11 mouse cellular contexts compared by ENCODE assay signal in genomic region chr1:39839217-39839616, GRCm38 (mm10). TPM values are rescaled to one million over a fixed set of nuclear protein-coding genes. Genes with fewer than 3 reads are reported as not detected.
DNase-seq lines count a peak whose midpoint lies in the region; ATAC-seq lines count a peak whose summit lies in the region.
"Had no signal": no experiment of that assay in that cellular context is flagged by ENCODE, and none has a peak within 500 bp of the region (broad histone marks: within the 10 kb centered on the region; RNA-seq: fewer than 3 reads in every experiment).

No protein-coding gene starts in this region.

- H3K9me3 ChIP-seq in heart, embryonic 14.5 days (ENCODE audit: control insufficient read depth, low read length) = no peaks in the 10 kb centered on the region
- H3K9me3 ChIP-seq in embryonic facial prominence, embryonic 13.5 days = no peaks in the 10 kb centered on the region
- no peaks in the 10 kb centered on the region for H3K9me3 ChIP-seq in hindbrain, embryonic 16.5 days (ENCODE audit: control insufficient read depth, low read length)
- no peaks in the 10 kb centered on the region for H3K9me3 ChIP-seq in midbrain, embryonic 16.5 days (replicated peaks; ENCODE audit: control insufficient read depth, low read length, poor library complexity, severe bottlenecking)

- 40% methylated on average over 10 of the region's 10 CpGs for WGBS in heart, embryonic 14.5 days
- 47% methylated on average over 10 of the region's 10 CpGs for WGBS in embryonic facial prominence, embryonic 13.5 days
- WGBS in hindbrain, embryonic 16.5 days = 33% methylated on average over 10 of the region's 10 CpGs
- WGBS in midbrain, embryonic 16.5 days = 32% methylated on average over 10 of the region's 10 CpGs

- H3K36me3 ChIP-seq in heart, embryonic 14.5 days (ENCODE audit: control insufficient read depth, insufficient read depth, low read length) = no peaks in the 10 kb centered on the region
- H3K36me3 ChIP-seq in embryonic facial prominence, embryonic 13.5 days = no peaks in the 10 kb centered on the region
- H3K36me3 ChIP-seq in hindbrain, embryonic 16.5 days (ENCODE audit: control insufficient read depth, insufficient read depth, low read length) = no peaks in the 10 kb centered on the region
- no peaks in the 10 kb centered on the region for H3K36me3 ChIP-seq in midbrain, embryonic 16.5 days (ENCODE audit: control insufficient read depth, insufficient read depth, low read length)

- H3K4me1 ChIP-seq in heart, embryonic 14.5 days (ENCODE audit: control insufficient read depth in 2 of 2, insufficient read depth in 2 of 2, low read length in 2 of 2) = peaks cover 11 to 23% of the 10 kb centered on the region in 2 experiments
- peaks cover 22% of the 10 kb centered on the region for H3K4me1 ChIP-seq in embryonic facial prominence, embryonic 13.5 days
- peaks cover 3% of the 10 kb centered on the region; the same call in 1 of the 2 replicates for H3K4me1 ChIP-seq in hindbrain, embryonic 16.5 days (ENCODE audit: control insufficient read depth, insufficient read depth, low read depth, low read length)
- H3K4me1 ChIP-seq in midbrain, embryonic 16.5 days (ENCODE audit: control insufficient read depth, insufficient read depth, low read length) = peaks cover 11% of the 10 kb centered on the region

- H3K27ac ChIP-seq in heart, embryonic 14.5 days (replicated peaks in 1 of 2; ENCODE audit: control insufficient read depth in 1 of 2, insufficient read depth in 1 of 2, low read depth in 2 of 2, low read length in 2 of 2) = peak overlapping the region in 1 of 2 experiments; percentile 50; a peak in 2 of 4 replicates
- peak overlapping the region; percentile 79 for H3K27ac ChIP-seq in embryonic facial prominence, embryonic 13.5 days
- H3K27ac ChIP-seq in hindbrain, embryonic 16.5 days (ENCODE audit: low read depth, low read length) = peak overlapping the region; percentile 63
- peak overlapping the region; percentile 68 for H3K27ac ChIP-seq in midbrain, embryonic 16.5 days (ENCODE audit: low read length)
- H3K27ac ChIP-seq: kidney, postnatal 0 days had no signal

- H3K9ac ChIP-seq in heart, embryonic 14.5 days (ENCODE audit: low read length) = 0 out of 2 replicates have a peak overlapping the region, but pooled peaks have one; percentile 6
- H3K9ac ChIP-seq in embryonic facial prominence, embryonic 13.5 days = no peak overlapping the region
- no peak overlapping the region for H3K9ac ChIP-seq in hindbrain, embryonic 16.5 days (ENCODE audit: low read depth, low read length)
- no peak overlapping the region for H3K9ac ChIP-seq in midbrain, embryonic 16.5 days (ENCODE audit: low read depth, low read length)

- DNase-seq in heart, postnatal 36 days = no peak
- DNase-seq in layer of hippocampus, postnatal 14 days (ENCODE audit: low spot score in 2 of 2) = no peak
- DNase-seq in cerebellum, postnatal 25 days = no peak
- DNase-seq: lung, adult 18-20 months had no signal

- H3K4me2 ChIP-seq in heart, embryonic 14.5 days (ENCODE audit: low read length) = peak overlapping the region; percentile 34
- H3K4me2 ChIP-seq in embryonic facial prominence, embryonic 13.5 days = no peak overlapping the region; the same call in 1 of the 2 replicates
- H3K4me2 ChIP-seq in hindbrain, embryonic 16.5 days (ENCODE audit: low read length) = peak overlapping the region; percentile 15; the same call in 1 of the 2 replicates
- peak overlapping the region; percentile 13; the same call in 1 of the 2 replicates for H3K4me2 ChIP-seq in midbrain, embryonic 16.5 days (ENCODE audit: low read length)

- H3K4me3 ChIP-seq in heart, embryonic 14.5 days (ENCODE audit: control insufficient read depth in 1 of 2, insufficient read depth in 1 of 2, low read depth in 1 of 2, low read length in 2 of 2) = no peak overlapping the region
- no peak overlapping the region for H3K4me3 ChIP-seq in embryonic facial prominence, embryonic 13.5 days
- H3K4me3 ChIP-seq in hindbrain, embryonic 16.5 days (ENCODE audit: low read length) = no peak overlapping the region
- no peak overlapping the region for H3K4me3 ChIP-seq in midbrain, embryonic 16.5 days (ENCODE audit: low read depth, low read length)

- H3K27me3 ChIP-seq in heart, embryonic 14.5 days (ENCODE audit: control insufficient read depth, insufficient read depth, low read length) = no peaks in the 10 kb centered on the region
- H3K27me3 ChIP-seq in embryonic facial prominence, embryonic 13.5 days = no peaks in the 10 kb centered on the region
- H3K27me3 ChIP-seq in hindbrain, embryonic 16.5 days (replicated peaks; ENCODE audit: control insufficient read depth, insufficient read depth, low read length) = no peaks in the 10 kb centered on the region
- no peaks in the 10 kb centered on the region for H3K27me3 ChIP-seq in midbrain, embryonic 16.5 days (ENCODE audit: control insufficient read depth, insufficient read depth, low read depth, low read length)

- ATAC-seq in heart, embryonic 14.5 days (ENCODE audit: insufficient number of reproducible peaks, insufficient read depth, low FRiP score, low read depth) = 0 out of 2 replicates have a peak, but pooled peaks have one; percentile 57
- no peak for ATAC-seq in embryonic facial prominence, embryonic 13.5 days (ENCODE audit: insufficient number of reproducible peaks, insufficient read depth, low FRiP score, low TSS enrichment, low read depth)
- peak; percentile 56 for ATAC-seq in hindbrain, embryonic 16.5 days
- peak; percentile 75; the same call in 1 of the 2 replicates for ATAC-seq in midbrain, embryonic 16.5 days
- ATAC-seq in CD4-positive, CD25-positive, alpha-beta regulatory T cell, adult 4 months = no peak

- intact Hi-C loops in heart, postnatal 36 days (cut with DNase I) = no loop called here

RNA-seq across cellular contexts. Expression of gene Gm3646, which starts 34.1 kb away (rescaled TPM):
- polyA plus RNA-seq in heart, embryonic 14.5 days (2014; fragmentation: Nextera tagmentation; extraction: Ambion mirVana) = 3.6 and 5.6 TPM in 2 replicates
- total RNA-seq in heart, postnatal 36 days (2021) = 1 to 10 TPM; 5.4 to 7.2 TPM
- not detected in 2 replicates for polyA plus RNA-seq in embryonic facial prominence, embryonic 13.5 days (2015; fragmentation: Nextera tagmentation; extraction: Ambion mirVana)
- not detected in 2 replicates for polyA plus RNA-seq in hindbrain, embryonic 16.5 days (2015; fragmentation: Nextera tagmentation; extraction: Ambion mirVana)
- not detected in 2 replicates for polyA plus RNA-seq in midbrain, embryonic 16.5 days (2015; fragmentation: Nextera tagmentation; extraction: Ambion mirVana)
- not detected for polyA plus RNA-seq in CD4-positive, CD25-positive, alpha-beta regulatory T cell, adult 4 months (2017; shearing (Covaris generic))
- total RNA-seq in layer of hippocampus, postnatal 14 days (2021) = not detected
- total RNA-seq: neutrophil, adult 5-6 weeks had no signal
- polyA plus RNA-seq: kidney, postnatal 0 days had no signal

Comparison
In these comparisons a context has a peak if more than half of its experiments do, and no peak if none do; other contexts are left out.
1. ATAC-seq: peak in heart, embryonic 14.5 days (single experiment), hindbrain, embryonic 16.5 days (single experiment) and midbrain, embryonic 16.5 days (single experiment); none in embryonic facial prominence, embryonic 13.5 days (single experiment) and CD4-positive, CD25-positive, alpha-beta regulatory T cell, adult 4 months (single experiment).